Mouse (Mus musculus): Measurements from ENCODE around the gene Ndufs4.

- TF ChIP-seq CTCF (IDR thresholded peaks at IDR 0.05; ENCODE audit: control insufficient read depth, insufficient read depth, insufficient replicate concordance, low read depth, low read length): no peak
- no peak for TF ChIP-seq POLR2A (IDR thresholded peaks at IDR 0.05; ENCODE audit: control insufficient read depth, low read depth, low read length)
Measured at GRCm38 (mm10) chr13:114296556-114296955, 91.5 kb downstream of the Ndufs4 start.
